Mouse (Mus musculus) midbrain, embryonic 16.5 days (tissue): ENCODE data around the gene Smim27. TPM values are rescaled to one million over a fixed set of nuclear protein-coding genes. Genes with fewer than 3 reads are reported as not detected.
A peak's percentile ranks its signal among the peaks of the same experiment; 100 is the strongest.

ENCODE experiments used
- ATAC-seq: fragments of 200-750 bp; cut with Nextera tagmentation; 2 replicates; pipeline ENCODE4 v1.8.0; 2017; ENCODE audit warnings: moderate TSS enrichment
- H3K27ac ChIP-seq: fragments of 300-500 bp; sonication (generic); 2 replicates; pipeline ENCODE4 v1.5.1; 2014; ENCODE audit warnings: mild to moderate bottlenecking, low read length, mixed read lengths
- H3K27me3 ChIP-seq: fragments of 300-500 bp; sonication (generic); 2 replicates; pipeline ENCODE4 v1.6.1; 2014; ENCODE audit warnings: low read depth, low read length, mixed read lengths; ENCODE audit not compliant: control insufficient read depth, insufficient read depth
- H3K36me3 ChIP-seq: fragments of 300-500 bp; sonication (generic); 2 replicates; pipeline ENCODE4 v1.6.1; 2014; ENCODE audit warnings: mild to moderate bottlenecking, low read length, moderate library complexity, mixed read lengths; ENCODE audit not compliant: control insufficient read depth, insufficient read depth
- H3K4me1 ChIP-seq: fragments of 300-500 bp; sonication (generic); 2 replicates; pipeline ENCODE4 v1.6.1; 2014; ENCODE audit warnings: mild to moderate bottlenecking, low read length, mixed read lengths; ENCODE audit not compliant: control insufficient read depth, insufficient read depth
- H3K4me2 ChIP-seq: fragments of 300-500 bp; sonication (generic); 2 replicates; pipeline ENCODE4 v1.6.1; 2014; ENCODE audit warnings: mild to moderate bottlenecking, low read length, mixed read lengths
- H3K4me3 ChIP-seq: fragments of 300-500 bp; sonication (generic); 2 replicates; pipeline ENCODE4 v1.5.1; 2014; ENCODE audit warnings: low read depth, mild to moderate bottlenecking, low read length, moderate library complexity, mixed read lengths
- H3K9ac ChIP-seq: fragments of 300-500 bp; sonication (generic); 2 replicates; pipeline ENCODE4 v1.6.1; 2014; ENCODE audit warnings: low read depth, low read length, mixed read lengths
- H3K9me3 ChIP-seq: fragments of 300-500 bp; sonication (generic); replicated peaks from 2 replicates; pipeline ENCODE4 v1.6.1; 2014; ENCODE audit warnings: mild to moderate bottlenecking, low read length, mixed read lengths; ENCODE audit not compliant: control insufficient read depth, poor library complexity, severe bottlenecking
- WGBS: fragments of 180-500 bp; shearing (Covaris S2); extraction: QIAGEN DNeasy Blood & Tissue Kit; methylation state at CpG from one replicate; pipeline ENCODE4 v1.1.7; 2014; 5-methylcytosine and 5-hydroxymethylcytosine counted together
- polyA plus RNA-seq: library from polyadenylated mRNA; unstranded; fragments of >200 nt; fragmentation: Nextera tagmentation; extraction: Ambion mirVana; gene quantifications from 2 replicates; pipeline ENCODE4 v1.2.1, GENCODE M21; 2015

Gene Smim27
- polyA plus RNA-seq, 1 experiment from 2014 or later = 10.1 TPM

DNA sequence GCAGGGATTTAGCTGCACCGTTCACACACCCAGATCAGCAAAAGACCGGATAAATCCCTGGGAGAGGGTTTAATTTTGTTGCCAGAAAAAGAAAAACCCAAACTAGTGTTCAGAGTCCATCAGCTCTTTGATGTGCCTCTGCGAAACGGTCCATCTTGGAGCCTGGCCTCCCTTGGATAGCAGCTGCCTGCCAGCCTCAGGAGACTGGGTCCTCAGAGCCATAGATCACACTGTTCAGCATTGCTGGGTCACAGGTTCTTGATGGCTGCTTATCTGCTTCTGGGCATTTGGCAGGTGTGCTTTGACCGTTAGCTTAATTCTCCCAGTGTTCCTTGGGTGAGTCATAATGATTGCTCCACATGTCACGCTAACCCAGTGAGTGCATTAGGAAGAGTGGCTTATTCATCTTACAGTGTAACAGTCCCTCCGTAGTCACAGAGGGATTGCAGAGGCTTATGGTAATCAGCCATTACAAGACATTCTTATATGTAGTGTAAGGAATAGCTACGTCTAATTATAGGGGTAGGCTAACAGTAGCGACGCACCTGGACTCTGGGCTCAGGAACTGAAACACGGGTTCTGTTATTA lies 41.5 kb downstream of the Smim27 start:
- Histone ChIP-seq H3K36me3 (no peaks in the 10 kb centered on the region), H3K4me3 (no peak overlapping the region), H3K9ac (no peak overlapping the region), H3K4me1 (peaks cover 4% of the 10 kb centered on the region; the same call in 1 of the 2 replicates), H3K4me2 (no peak overlapping the region), H3K27ac (no peak overlapping the region), H3K27me3 (no peaks in the 10 kb centered on the region), H3K9me3 (no peaks in the 10 kb centered on the region)
- WGBS = 60% methylated on average over 11 of the region's 11 CpGs
- peak; percentile 62 for ATAC-seq

DNA sequence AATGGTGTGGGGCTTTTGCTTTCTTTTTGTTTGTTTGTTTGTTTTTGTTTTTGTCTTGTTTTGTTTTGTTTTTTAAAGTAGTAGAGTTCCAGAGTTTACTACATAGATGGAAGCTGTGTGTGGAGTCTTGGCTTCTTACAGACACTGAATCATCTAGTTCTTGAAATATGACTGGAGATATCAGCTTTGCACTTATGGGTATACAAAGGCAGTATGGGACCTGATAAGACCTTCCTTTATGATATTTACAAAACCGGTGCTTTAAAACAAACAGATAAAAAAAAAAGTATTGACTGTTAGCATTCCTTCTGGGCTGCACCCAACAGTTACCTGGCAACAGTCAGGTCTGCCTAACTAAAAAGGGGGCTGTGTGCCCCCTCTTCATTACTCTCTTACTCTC lies 42.8 kb downstream of the Smim27 start:
- H3K27me3 ChIP-seq = no peaks in the 10 kb centered on the region
- no peak overlapping the region for H3K4me2 ChIP-seq
- H3K27ac ChIP-seq = no peak overlapping the region
- H3K4me1 ChIP-seq = peaks cover 4% of the 10 kb centered on the region; the same call in 1 of the 2 replicates
- no peaks in the 10 kb centered on the region for H3K9me3 ChIP-seq
- no peaks in the 10 kb centered on the region for H3K36me3 ChIP-seq
- WGBS = 91% methylated on average over 1 of the region's 1 CpGs
- no peak overlapping the region for H3K9ac ChIP-seq
- H3K4me3 ChIP-seq = no peak overlapping the region
- ATAC-seq = no peak

DNA sequence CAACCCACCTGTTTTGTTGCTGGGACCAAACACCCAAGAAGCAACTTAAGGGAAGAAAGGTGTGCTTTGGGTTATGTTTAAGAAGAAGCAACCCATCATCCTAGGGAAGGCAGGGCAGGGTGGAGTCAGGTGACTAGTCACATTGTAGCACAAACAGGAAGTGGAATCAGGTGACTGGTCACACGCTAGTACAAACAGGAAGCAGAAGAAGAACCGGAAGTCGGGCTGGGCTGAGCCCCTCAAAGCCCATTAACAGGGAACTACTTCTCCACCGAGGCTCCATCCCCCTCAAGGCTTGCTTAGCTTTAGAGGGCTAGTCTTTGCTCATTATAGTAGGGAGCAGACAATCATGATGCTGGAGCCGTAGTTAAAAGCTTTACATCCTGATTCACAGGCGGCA lies 43.6 kb downstream of the Smim27 start:
- no peak overlapping the region for H3K4me3 ChIP-seq
- H3K36me3 ChIP-seq = no peaks in the 10 kb centered on the region
- no peak overlapping the region for H3K9ac ChIP-seq
- WGBS = 82% methylated on average over 6 of the region's 6 CpGs
- ATAC-seq = no peak
- no peaks in the 10 kb centered on the region for H3K27me3 ChIP-seq
- no peak overlapping the region for H3K27ac ChIP-seq
- H3K9me3 ChIP-seq = no peaks in the 10 kb centered on the region
- H3K4me1 ChIP-seq = peaks cover 4% of the 10 kb centered on the region; the same call in 1 of the 2 replicates
- no peak overlapping the region for H3K4me2 ChIP-seq

DNA sequence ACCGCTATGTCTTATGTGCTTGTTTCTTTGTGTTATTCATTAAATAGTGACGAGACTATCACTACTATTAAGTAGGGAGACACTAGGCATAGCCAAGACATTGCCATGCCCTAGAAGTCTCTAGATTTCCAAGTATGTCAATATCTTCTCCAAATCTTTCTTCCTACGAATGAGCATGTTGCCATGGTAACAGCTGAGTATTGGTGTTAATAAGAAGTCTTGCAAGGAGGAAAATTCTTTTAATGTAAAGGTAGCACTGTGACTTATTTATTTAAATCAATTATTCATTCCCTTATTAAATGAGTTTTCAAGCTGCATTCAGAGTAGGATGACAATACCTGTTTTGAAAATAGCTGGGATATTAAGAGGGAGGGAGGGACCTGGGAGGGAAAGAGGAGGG lies 48.0 kb downstream of the Smim27 start:
- Histone ChIP-seq H3K9ac (no peak overlapping the region), H3K4me3 (no peak overlapping the region), H3K36me3 (no peaks in the 10 kb centered on the region), H3K4me1 (no peaks in the 10 kb centered on the region), H3K9me3 (no peaks in the 10 kb centered on the region), H3K27ac (no peak overlapping the region), H3K27me3 (no peaks in the 10 kb centered on the region), H3K4me2 (no peak overlapping the region)
- WGBS = 71% methylated on average over 3 of the region's 3 CpGs
- ATAC-seq = peak; percentile 60

Other genes starting within 250 kb of the Smim27 start
- 46.0 and 46.3 TPM in 2 replicates for gene Aco1, start 126.5 kb upstream of the Smim27 start, polyA plus RNA-seq
- 2.4 and 3.1 TPM in 2 replicates for gene Ddx58, start 29.8 kb upstream of the Smim27 start, polyA plus RNA-seq
- gene Topors, start 271 bp downstream of the Smim27 start, polyA plus RNA-seq = 28.6 and 31.9 TPM in 2 replicates
- 311 and 351 TPM in 2 replicates for gene Ndufb6, start 9.8 kb downstream of the Smim27 start, polyA plus RNA-seq
- gene Tmem215, start 202.6 kb downstream of the Smim27 start, polyA plus RNA-seq = 1.1 and 1.2 TPM in 2 replicates